Mouse (Mus musculus) liver, adult 2 months (tissue): ENCODE results near the gene Iqcc. TPM values are rescaled to one million over a fixed set of nuclear protein-coding genes. Genes with fewer than 3 reads are reported as not detected.
A peak's percentile ranks its signal among the peaks of the same experiment; 100 is the strongest.

Source experiments
- DNase-seq: peaks from one replicate; pipeline ENCODE4 v3.0.0-alpha.2; 2011; ENCODE audit warnings: low read depth, low spot score; ENCODE audit errors: extremely low read depth
- H3K27ac ChIP-seq: fragments of 200-500 bp; replicated peaks from 2 replicates; pipeline ENCODE4 v1.5.1; 2012; ENCODE audit warnings: low read depth, mild to moderate bottlenecking, control low read depth, inconsistent platforms, low read length; ENCODE audit not compliant: insufficient read depth
- H3K27me3 ChIP-seq: fragments of 200-500 bp; 2 replicates; pipeline ENCODE4 v1.6.1; 2012; ENCODE audit warnings: mild to moderate bottlenecking, moderate library complexity, low read length, inconsistent platforms; ENCODE audit not compliant: control insufficient read depth, insufficient read depth
- H3K36me3 ChIP-seq: fragments of 200-500 bp; 2 replicates; pipeline ENCODE4 v1.6.1; 2012; ENCODE audit warnings: low read length, inconsistent platforms; ENCODE audit not compliant: control insufficient read depth, insufficient read depth
- H3K4me1 ChIP-seq: fragments of 200-500 bp; 2 replicates; pipeline ENCODE4 v1.6.1; 2011; ENCODE audit warnings: low read length; ENCODE audit not compliant: control insufficient read depth, insufficient read depth
- H3K4me3 ChIP-seq: fragments of 200-500 bp; 2 replicates; pipeline ENCODE4 v1.5.1; 2011; ENCODE audit warnings: low read depth, mild to moderate bottlenecking, control low read depth, low read length, moderate library complexity; ENCODE audit not compliant: insufficient read depth
- H3K79me2 ChIP-seq: fragments of 200-500 bp; 2 replicates; pipeline ENCODE4 v1.6.1; 2012; ENCODE audit warnings: inconsistent platforms, mild to moderate bottlenecking, low read length, moderate library complexity; ENCODE audit not compliant: control insufficient read depth, insufficient read depth
- H3K9ac ChIP-seq: fragments of 200-500 bp; 2 replicates; pipeline ENCODE4 v1.6.1; 2012; ENCODE audit warnings: low read depth, mild to moderate bottlenecking, control low read depth, inconsistent platforms, low read length
- CTCF ChIP-seq: fragments of 200-500 bp; IDR thresholded peaks from 2 replicates; pipeline ENCODE4 v1.5.1; 2011; ENCODE audit warnings: low read depth, low read length, control low read depth
- POLR2A ChIP-seq: fragments of 200-500 bp; IDR thresholded peaks from 2 replicates; pipeline ENCODE4 v1.6.1; 2011; ENCODE audit warnings: low read length, control low read depth; ENCODE audit not compliant: insufficient read depth; ENCODE audit errors: extremely low read depth
- WGBS: fragments of 180-500 bp; shearing (Covaris S2); methylation state at CpG from one replicate; pipeline ENCODE4 v1.1.7; 2018; 5-methylcytosine and 5-hydroxymethylcytosine counted together
- polyA plus RNA-seq: library from polyadenylated mRNA; depleted of rRNA; stranded (reverse); fragments of >200 nt; gene quantifications from 2 replicates; pipeline ENCODE4 v1.2.3, GENCODE M21; 2012
- total RNA-seq: library from RNA; depleted of rRNA; stranded (reverse); fragments of >200 nt; gene quantifications from 2 replicates; pipeline ENCODE4 v1.2.3, GENCODE M21; 2014

Iqcc gene
- total and polyA plus RNA-seq, 2 experiments, result 11.3 to 23.0 TPM

DNA sequence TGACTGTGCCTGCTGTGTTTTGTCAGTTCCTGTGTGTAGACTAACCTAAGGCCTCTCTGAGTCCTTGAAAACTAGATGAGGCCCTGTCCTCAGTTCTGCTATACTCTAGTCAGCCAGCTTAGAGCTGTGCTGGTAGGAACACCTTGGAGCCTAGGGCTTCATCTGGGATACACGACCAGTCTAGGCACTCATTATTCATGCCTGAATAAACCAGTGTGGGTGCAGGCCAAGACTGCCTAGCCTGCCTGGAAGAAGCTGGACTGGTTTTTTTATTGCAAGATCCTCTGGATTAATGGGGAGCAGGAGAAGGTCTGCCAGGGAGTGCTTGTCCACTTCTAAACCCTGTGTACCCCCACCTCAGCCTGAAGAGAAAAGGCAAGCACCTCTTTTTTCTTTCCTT, 32.0 kb downstream of the Iqcc start:
- no peaks in the 10 kb centered on the region for H3K27me3 ChIP-seq
- 71% methylated on average over 1 of the region's 1 CpGs for WGBS
- no peak overlapping the region for H3K27ac ChIP-seq
- H3K4me1 ChIP-seq, result no peaks in the 10 kb centered on the region
- no peak overlapping the region for H3K9ac ChIP-seq
- peaks cover 8% of the 10 kb centered on the region; the same call in 1 of the 2 replicates for H3K36me3 ChIP-seq
- no peaks in the 10 kb centered on the region for H3K79me2 ChIP-seq
- H3K4me3 ChIP-seq, result no peak overlapping the region
- TF ChIP-seq POLR2A, result no peak
- TF ChIP-seq CTCF, result no peak
- DNase-seq, result no peak

DNA sequence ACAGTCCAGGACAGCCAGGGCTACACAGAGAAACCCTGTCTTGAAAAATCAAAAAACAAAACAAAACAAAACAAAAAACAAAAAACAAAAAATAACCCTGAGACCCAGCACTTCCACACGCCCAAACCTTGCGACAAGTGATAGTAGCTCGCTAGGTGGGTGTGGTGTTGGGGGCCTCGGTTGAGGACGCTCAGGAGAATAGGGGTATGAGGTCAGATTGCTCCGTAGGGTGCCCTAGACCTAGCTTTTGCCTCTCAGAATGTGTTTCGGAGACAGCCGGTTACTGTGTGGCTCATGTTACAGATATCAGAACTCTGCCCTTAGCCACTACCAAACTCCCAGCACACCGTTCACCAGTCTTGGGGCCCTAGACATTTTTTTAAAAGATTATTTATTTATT, 33.1 kb downstream of the Iqcc start:
- H3K4me1 ChIP-seq, result no peaks in the 10 kb centered on the region
- no peak for TF ChIP-seq CTCF
- TF ChIP-seq POLR2A, result no peak
- H3K79me2 ChIP-seq, result no peaks in the 10 kb centered on the region
- H3K27ac ChIP-seq, result no peak overlapping the region
- no peaks in the 10 kb centered on the region for H3K27me3 ChIP-seq
- H3K9ac ChIP-seq, result no peak overlapping the region
- H3K36me3 ChIP-seq, result no peaks in the 10 kb centered on the region
- WGBS, result 93% methylated on average over 9 of the region's 9 CpGs
- no peak for DNase-seq
- no peak overlapping the region for H3K4me3 ChIP-seq

DNA sequence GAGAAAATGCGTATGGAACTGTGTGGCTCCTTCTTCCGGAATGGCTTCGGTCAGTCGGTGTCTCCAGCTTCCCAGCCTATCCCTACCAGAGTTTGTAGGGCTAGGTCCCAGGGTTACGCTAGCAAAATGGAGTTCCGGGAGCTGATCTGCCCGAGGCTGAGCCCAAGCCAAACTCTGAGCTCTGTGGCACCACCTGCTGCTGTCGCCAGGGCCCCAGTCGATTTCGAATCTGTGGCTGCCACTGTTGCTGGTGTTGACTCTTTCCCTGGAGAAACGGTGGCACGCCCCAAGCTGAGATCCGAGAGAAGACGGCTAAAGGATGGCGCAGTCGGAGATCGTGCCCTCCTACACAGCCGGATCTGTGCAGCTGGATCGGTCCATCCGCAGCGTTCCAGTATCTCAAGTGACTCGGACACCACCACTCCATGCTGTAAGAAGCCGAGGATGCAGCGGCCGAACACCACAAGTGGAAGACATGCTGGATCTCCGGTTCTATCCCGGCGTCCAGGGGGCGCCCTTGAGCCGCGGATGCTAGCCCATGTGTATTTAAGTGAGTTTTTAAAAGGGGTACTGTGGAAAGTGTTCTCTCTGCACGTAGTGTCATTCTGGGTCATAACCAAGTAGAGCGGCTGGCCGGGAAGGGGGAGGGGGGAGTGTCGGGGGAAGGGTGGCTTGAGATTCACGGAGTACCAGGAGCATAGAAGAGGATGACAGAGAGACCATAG, 33.9 kb downstream of the Iqcc start:
- Histone ChIP-seq H3K9ac (peak overlapping the region; percentile 35), H3K36me3 (no peaks in the 10 kb centered on the region), H3K4me3 (peak overlapping the region; percentile 56), H3K79me2 (no peaks in the 10 kb centered on the region), H3K4me1 (no peaks in the 10 kb centered on the region), H3K27ac (peak overlapping the region; percentile 49), H3K27me3 (no peaks in the 10 kb centered on the region)
- TF ChIP-seq POLR2A (no peak), CTCF (peak; percentile 87)
- DNase-seq, result peak; percentile 67
- WGBS, result 1% methylated on average over 36 of the region's 36 CpGs

DNA sequence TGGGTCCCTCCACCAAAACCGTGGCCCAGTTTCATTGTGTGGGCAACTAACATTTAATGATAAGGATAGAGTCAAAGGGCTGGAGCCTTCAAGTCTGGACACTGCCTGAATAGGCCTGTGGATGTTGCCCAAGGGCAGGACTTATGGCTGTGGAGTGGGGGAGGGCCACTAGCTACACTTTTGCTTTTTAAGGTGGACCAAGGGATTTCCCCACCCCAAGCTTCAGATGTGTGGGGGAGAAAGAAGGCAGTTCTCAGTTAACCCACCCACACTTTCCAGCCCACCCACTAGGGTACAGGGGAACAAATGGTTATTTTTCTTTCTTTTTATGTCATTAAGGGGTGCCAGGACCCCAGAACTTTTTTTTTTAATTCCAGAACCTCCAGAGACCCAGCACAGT, 34.5 kb downstream of the Iqcc start:
- Histone ChIP-seq H3K27me3 (no peaks in the 10 kb centered on the region), H3K4me1 (no peaks in the 10 kb centered on the region), H3K9ac (no peak overlapping the region), H3K79me2 (no peaks in the 10 kb centered on the region), H3K4me3 (no peak overlapping the region), H3K36me3 (no peaks in the 10 kb centered on the region), H3K27ac (no peak overlapping the region)
- DNase-seq, result no peak
- 57% methylated on average over 1 of the region's 1 CpGs for WGBS
- TF ChIP-seq POLR2A (no peak), CTCF (no peak)

DNA sequence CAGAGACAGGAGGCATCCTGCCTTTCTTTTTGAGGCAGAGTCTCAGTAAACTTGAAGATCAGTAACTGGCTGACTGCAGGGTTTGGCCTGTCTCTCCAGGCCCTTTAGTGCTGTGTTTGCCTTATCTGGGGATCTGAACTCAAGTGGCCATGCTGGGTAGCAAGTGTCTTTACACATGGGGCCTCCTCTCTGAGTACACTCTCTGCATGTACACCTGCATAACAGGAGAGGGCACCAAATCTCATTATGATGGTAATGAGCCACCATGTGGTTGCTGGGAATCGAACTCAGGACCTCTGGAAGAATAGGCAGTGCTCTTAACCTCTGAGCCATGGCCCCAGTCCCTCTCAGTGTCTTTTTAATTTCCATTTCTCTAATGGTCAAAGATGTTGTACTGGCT, 36.6 kb downstream of the Iqcc start:
- Histone ChIP-seq H3K27ac (no peak overlapping the region), H3K36me3 (no peaks in the 10 kb centered on the region), H3K79me2 (no peaks in the 10 kb centered on the region), H3K4me1 (no peaks in the 10 kb centered on the region), H3K9ac (no peak overlapping the region), H3K4me3 (no peak overlapping the region), H3K27me3 (no peaks in the 10 kb centered on the region)
- 86% methylated on average over 1 of the region's 1 CpGs for WGBS
- TF ChIP-seq CTCF (no peak), POLR2A (no peak)
- DNase-seq, result no peak

DNA sequence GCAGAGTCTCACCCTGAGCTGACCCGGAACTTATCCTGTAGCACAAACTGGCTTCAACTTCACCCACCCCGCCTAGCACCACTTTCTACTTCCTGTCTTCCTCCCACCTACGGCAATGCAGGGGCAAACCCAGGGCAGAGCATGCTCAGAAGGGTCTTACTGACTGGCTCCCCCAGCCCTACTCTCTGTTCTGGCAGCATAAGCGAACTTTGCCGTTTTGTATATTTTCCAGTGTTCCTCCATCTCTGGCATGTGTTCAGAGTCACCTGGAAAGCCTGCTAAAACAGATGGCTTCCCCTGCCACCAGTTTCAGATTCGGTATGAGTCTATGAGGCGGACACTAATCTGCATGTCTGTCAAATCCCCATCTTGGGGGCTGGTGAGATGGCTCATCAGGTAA, 38.6 kb downstream of the Iqcc start:
- H3K36me3 ChIP-seq, result no peaks in the 10 kb centered on the region
- no peak overlapping the region for H3K9ac ChIP-seq
- TF ChIP-seq POLR2A, result no peak
- TF ChIP-seq CTCF, result no peak
- H3K4me1 ChIP-seq, result no peaks in the 10 kb centered on the region
- H3K27me3 ChIP-seq, result no peaks in the 10 kb centered on the region
- H3K4me3 ChIP-seq, result no peak overlapping the region
- 64% methylated on average over 7 of the region's 7 CpGs for WGBS
- H3K79me2 ChIP-seq, result no peaks in the 10 kb centered on the region
- H3K27ac ChIP-seq, result peak overlapping the region; percentile 31; the same call in 1 of the 2 replicates
- DNase-seq, result no peak
